Mouse (Mus musculus) lung, postnatal 36 days (tissue): ENCODE results near the gene Rapgef4.

ENCODE experiments used
- DNase-seq: peaks from one replicate; pipeline ENCODE4 v3.0.0; 2022; ENCODE audit warnings: mixed read lengths

Gene Rapgef4

DNA sequence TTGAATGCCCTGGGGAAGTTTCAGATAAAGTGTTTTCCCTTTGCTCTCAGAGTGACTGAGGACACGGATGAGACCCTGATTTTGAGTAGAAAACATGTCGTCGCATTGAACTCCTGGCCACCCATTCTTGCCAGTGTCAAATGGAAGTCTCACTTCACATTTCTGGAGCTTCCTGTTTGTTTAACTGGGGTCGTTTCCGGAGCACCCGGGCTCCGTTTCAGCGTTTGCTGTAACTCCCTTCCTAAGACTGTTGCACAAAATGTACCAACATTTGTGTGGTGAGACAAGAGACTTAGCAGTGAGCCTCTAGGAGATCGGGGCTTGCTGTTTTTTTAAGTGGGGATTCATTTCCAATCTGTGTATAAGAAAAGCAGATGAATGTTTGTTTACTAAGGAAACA, 220.5 kb downstream of the Rapgef4 start:
- peak; percentile 48 for DNase-seq

DNA sequence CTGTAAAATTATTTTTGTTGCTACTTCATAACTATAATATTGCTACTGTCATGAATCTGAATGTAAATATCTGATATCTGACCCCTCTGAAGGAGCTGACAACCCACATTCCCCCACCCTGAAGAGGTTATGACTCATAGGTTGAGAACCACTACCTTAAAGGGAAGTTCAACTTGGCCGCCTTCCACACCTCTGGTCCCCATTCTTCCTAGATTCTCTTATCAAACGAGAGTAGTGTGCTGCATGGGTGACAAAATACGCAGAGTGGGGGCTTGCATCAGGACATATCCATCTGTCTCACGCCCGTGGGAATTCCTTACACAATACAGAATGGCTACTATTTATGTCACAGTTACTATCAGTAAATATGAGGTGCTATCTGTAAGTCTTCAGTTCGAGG, 221.2 kb downstream of the Rapgef4 start:
- DNase-seq = peak; percentile 65

DNA sequence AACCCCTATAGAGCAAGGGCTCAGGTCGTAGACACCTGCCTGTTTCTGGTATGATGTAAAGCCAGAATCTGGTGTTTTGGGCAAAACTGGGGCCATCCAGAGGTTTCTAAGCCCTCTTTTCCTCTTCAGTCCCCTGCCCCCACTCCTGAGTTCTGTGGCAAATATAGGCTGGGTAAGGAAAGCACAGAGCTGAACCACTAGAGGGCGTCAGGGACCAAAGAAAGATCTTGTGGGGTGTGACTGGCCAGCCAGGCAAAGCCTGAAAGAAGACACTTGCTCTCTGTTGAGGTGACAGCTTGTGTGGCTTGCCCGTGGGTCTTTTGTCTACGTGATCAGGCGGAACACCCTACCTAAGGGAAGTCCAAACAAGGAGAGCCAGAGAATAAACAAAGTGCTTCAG, 222.6 kb downstream of the Rapgef4 start:
- DNase-seq = peak; percentile 89

DNA sequence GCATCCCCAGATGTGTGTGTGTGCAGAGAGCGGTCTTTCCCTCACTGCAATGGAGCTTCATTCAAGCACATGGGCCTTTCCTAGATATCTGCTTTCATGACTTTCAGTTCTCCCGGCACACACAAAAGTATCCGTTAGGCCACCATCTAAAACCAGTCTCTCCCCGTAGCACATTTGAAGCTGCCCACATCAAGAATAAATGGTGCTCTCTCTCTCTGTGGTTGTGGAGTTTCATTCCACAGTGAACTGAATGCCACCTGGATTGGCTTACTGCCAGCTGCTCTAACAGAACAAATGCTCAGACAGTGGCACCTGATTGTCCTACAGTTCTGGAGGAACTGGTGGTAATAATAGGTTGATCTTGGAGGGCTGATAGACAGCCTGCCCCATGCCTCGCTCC, 224.8 kb downstream of the Rapgef4 start:
- DNase-seq = no peak

DNA sequence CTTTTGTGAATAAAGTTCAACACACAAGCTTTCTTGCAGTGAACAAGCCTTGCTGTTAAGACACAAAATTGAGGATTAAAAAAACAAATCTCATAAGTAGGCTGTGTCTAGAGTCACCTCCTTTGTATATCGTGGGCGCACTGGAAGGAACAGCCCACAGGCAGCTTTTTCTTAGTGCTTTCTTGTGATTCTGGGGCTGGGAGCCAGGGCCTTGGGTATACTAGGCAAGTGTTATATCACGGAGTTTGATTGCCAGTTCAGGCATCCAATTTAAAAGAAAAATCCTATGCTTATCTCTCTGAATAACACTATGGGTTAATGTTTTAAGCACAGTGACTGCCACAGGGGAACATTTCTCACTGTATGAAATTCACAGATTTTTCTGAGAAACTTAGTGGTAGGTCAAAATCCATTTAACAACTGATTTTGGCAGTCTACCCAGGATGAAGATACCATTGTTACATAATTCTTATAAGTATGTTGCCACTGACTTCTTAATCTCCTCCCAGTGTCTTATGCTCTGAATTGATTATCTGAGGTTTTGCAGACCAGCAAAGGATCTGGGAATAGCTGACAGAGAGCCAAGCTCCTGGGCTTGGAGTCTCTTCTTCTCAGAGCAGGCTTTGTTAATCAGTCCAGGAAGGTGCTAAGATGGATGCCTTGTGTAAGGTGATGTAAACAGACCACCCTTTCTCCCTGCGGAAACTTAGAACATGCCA, 225.6 kb downstream of the Rapgef4 start:
- no peak for DNase-seq

DNA sequence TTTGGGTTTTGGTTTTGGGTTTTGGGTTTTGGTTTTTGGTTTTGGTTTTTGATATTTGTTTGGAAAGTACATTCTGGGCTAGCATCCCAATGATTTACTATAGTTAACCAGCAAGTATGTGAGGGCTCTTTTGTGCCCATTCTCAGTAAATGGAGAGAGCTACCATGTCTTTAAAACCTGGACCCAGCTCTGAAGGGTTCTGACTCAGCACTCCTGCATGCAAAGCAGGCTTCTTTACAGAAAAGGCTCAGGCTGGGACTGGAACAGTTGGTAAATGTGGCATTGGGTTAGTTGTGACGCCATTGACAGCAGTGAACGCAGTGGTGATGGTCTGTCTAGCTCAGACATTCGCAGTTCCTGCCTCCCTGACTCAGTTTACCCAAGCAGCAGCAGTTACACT, 236.3 kb downstream of the Rapgef4 start:
- no peak for DNase-seq

DNA sequence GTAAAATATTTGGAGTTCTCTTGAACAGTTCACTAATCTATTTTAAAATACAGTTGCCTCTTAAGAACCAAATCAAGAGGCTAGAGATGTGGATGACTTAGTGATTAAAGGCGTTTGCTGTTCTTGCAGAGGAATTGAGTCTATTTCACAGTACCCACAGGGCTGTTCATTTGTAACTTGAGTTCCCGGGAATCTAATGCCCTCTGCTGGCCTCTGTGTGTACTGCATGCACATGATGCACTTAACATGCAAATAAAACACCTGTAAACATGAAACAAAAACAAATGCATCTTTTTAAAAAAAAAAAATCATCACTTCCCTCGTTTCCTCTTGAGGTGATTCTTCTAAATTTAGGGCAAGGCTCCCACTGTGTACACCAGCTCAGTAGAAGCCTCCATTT, 238.9 kb downstream of the Rapgef4 start:
- peak; percentile 82 for DNase-seq

DNA sequence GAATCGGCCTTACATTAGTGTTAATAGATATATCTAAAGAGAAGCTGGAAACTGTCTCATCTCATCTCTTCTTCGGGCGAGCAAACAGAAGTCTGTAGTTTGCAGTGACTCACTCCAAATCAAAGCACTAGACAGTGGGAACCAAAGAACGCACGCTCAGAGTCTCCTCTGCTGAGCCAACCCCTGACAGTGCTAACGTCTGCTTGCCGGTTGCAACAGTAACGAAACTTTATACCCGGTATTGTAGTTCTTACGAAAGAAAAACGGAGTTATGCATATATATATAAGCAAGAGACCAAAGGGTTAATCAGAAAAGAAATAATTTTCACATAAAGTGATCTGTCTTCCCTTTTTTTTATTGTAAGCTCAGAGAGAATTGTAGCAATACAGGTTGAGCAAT, 240.2 kb downstream of the Rapgef4 start:
- DNase-seq = no peak

DNA sequence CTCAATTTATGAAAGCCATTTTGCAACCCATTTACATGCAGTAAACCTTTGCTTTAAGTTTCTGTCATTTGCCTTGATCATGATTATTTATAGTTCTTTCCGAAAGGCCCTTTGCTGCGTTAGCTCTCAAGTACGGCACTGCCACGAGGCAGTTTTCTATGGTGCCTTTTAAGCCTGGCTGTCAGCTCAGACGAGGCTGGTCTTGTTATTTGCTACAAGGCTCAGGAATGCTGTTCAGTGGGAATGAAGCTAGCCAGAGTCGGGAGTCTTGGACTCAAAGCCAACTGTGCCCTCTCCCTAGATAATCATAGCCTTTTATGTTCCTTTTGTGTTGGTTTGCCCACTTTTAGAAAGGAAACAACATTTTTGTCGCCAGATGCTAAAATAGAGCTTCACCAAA, 240.7 kb downstream of the Rapgef4 start:
- no peak for DNase-seq

DNA sequence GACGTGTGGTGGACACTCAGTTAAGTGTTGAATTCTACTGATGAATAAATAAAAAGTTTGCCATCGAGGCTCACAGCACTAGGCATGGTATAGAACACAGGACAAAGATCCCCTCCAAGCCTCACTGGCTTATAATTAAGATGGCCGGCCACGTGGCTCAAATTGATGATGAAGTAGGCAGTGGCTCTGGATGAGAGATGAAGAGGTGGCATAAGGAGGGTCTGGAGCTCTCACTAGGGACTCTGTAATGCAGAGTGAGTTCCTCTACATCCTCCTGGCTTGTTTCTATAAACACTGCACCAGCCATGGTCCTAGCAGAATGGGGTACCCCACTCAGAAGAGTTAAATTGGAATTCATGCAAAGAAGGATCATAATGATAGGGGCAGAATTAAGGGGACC, 241.2 kb downstream of the Rapgef4 start:
- no peak for DNase-seq

DNA sequence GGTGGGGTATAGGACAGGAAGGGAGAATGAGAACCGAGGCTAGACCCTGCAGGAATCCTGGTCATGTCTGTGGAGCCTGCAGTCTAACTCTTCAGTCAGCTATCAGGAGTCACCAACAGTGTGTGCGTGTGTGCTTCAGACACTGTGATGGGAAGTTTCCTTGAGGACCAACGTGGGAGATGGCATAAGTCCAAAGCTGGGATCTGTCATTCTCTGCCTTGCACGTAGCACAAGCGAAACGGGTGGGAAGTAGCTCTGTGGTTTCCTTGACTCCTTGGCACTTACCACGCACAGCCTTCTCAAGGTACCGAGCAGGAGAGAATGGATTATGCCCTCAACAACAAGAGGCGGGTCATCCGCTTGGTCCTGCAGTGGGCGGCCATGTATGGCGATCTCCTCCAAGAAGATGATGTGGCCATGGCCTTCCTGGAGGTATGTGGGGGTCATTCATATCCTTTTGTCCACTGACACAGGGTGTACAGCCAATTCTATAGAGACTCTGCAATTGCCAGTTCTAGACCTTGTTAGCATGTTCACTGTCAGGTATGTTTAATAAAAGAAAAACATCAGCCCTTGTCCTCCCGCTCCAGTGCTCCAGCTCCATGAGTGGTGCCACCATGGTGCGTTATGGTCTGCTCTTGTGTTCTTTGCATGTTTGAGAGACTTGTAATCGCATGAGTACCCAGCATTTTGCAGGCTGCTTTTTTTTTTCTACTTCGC, 241.9 kb downstream of the Rapgef4 start:
- no peak for DNase-seq

DNA sequence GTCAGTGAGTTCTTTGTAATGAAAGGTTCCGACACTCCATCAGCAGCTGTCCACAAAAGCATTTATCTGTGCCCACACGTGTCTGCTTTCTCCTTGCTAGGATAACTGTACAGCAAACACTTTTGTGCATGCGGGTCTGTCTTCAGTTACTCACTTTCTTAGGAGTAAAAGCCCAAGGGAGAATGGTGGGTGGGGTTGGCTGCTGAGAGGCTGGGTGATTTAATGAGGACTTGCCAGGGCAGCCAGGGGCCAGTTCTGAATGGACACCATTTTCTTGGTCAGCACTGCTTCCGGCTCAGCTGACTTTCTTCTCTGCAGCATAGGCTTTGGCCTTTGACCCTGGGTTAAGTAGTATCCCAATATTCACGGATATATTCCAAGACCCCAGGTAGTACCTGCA, 242.4 kb downstream of the Rapgef4 start:
- no peak for DNase-seq

DNA sequence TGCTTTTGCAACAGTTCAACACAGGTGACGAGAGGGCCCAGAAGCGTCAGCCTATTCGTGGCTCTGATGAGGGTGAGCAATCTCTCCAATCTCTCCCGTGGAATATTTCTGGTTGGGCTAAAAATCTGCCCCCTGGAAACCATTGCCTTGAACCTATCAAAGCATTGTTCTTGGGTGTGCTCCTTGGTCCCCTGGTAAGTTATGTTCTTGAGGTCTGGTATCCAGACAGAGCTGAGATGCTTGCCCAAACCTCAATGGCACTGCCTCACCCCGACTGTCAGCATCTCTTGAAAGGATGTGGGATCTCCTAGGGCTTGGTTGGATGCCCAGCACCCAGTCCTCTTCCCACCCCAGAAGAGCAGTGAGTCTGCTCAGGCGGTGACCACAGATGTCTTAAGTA, 245.0 kb downstream of the Rapgef4 start:
- no peak for DNase-seq

DNA sequence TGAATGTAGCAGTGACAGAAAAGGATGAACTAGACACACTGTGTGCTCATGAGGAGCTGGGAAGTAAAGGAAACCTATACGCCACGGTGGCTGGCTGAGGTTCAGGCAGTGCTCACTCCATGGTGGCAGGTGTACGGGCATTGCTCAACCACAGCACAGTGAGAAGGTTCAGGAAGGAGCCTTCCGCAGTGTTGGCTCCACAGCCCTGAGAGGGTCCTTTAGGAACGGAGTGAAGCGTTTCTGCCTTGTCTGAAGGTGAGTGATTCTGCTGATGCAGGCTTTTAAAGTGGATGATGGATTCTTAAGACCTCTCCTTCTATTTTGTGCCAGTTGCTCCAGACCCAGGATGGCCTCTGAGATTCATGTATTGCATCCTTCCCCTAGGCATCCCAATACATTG, 246.4 kb downstream of the Rapgef4 start:
- no peak for DNase-seq

DNA sequence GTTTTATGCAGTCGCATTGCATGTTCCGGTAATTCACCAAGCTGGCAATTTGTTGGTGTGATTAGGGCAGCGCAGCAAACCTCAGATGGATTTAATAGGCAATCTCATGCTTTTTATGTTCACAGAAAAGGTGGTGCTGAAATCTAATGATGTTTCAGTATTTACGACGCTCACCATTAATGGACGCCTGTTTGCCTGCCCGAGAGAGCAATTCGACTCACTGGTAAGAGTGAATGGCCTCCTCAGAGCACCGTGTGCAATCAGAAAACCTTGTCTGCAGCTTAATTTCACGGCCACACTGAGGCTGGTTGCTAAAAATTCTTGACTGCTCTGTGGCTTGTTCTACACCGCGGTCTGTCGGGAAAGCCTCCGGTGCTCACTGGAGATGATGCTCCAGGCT, 247.8 kb downstream of the Rapgef4 start:
- DNase-seq = no peak

DNA sequence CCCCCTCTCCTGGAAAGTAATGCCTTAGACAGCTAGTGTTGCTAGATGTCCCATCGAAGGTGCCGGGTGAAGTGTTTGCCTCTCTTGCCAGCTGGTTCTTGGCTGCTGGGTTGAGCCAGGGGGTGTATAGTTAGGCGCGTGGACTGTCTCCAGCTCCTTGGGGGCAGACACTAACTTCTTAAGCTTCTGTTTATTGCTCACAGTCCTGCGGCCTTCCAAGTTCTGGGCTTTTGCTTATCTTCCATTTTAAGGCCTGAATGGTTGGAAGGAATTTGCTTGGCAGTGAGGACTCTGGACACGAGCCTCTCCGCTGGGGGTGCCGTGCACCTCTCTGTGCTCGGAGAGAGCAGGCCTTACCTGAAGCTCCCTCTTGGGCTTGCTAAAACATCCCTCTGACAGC, 249.5 kb downstream of the Rapgef4 start:
- peak; percentile 15 for DNase-seq

DNA sequence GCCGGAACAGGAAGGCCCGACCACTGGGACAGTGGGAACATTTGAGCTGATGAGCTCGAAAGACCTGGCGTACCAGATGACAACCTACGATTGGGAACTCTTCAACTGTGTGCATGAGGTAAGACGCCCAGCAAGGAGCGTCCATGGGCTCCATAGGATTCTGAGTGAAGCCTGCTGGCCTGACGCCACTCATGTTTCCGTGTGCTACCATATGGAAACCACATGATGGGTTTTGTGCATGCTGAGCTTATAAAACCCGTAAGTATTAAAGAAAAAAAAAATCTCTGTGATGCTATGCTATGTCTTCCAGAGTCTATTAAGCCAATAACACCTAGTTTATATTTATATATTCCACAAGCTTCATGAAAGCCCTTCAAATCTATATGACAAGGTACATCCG, 253.0 kb downstream of the Rapgef4 start:
- DNase-seq = no peak

DNA sequence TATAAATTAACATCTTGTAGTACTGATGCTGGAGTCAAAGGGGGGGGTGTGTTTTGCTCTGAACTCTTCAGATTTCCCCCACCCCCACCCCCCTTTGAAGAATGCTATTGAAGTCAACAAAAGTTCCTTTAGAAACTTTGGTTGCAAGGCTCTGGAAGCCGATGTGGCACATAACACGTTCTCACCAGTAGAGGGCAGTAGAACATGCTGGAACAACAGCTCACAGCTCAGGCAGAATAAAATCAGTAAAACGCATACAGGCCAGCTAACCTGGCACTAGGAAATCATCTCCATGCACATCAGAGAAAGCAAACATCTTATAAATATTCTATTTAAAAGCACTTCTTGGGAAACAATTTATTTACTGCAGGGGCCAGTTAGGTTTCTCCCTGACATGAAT, 253.9 kb downstream of the Rapgef4 start:
- peak; percentile 91 for DNase-seq

DNA sequence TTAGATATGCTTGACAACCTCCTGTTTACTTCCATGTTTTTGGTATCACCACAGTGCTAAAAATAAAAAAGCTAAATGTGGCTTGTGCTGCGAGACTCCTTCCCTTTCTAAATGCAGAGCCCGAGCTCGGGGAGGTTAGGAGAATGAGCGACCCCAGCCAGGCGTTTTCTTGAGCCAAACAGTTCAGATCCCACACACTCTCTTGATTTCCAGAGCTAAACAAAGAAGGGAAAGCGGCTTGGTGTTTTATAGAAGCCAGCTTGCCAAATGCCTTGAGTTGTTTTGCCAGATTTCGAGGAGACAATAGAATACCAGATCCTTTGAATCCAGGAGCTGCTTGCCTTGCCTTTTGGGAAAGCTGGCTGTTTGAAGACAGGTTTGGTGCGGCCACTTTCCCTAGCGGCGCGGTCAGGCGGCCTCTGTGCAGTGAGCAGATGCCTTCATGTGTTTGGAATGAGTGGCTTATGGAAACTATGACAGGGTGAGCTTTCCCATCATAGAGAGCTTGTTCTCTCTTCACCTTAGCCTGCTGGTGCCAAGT, 254.4 kb downstream of the Rapgef4 start:
- no peak for DNase-seq

DNA sequence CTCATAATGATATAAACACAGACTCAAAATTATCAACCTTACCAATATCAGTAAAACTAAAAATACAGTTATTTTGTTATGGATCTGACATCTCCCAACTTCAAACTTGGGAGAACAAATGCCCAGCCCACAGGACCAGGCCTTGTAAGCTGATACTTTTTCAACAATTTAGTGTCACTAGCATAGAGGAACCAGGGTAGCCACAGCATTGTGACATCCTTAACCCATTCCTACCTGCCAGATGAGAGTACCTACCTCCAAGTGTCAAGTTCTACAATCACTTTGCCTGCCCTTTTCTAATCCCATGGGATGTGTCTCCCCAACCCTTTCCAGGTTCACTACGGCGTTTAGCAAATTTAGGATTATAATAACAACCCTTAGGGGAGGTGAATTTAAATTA, 257.4 kb downstream of the Rapgef4 start:
- no peak for DNase-seq

DNA sequence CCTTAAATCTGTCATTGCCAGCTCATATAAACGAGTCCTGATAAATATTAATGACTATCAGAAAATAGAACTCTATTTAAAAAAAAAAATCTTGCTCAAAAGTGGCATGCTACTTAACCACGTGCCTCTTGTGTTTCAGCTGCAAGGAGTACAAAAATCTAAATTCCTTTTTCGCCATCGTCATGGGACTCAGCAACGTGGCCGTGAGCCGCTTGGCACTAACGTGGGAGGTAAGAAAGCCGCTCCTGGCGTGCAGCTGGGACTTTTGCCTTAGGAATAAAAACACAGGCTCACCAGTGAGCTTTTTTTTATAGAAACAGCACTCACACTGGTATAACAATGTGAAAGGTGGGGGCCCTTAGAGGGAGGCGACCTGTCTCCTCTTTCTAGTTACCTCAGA, 257.9 kb downstream of the Rapgef4 start:
- DNase-seq = no peak

DNA sequence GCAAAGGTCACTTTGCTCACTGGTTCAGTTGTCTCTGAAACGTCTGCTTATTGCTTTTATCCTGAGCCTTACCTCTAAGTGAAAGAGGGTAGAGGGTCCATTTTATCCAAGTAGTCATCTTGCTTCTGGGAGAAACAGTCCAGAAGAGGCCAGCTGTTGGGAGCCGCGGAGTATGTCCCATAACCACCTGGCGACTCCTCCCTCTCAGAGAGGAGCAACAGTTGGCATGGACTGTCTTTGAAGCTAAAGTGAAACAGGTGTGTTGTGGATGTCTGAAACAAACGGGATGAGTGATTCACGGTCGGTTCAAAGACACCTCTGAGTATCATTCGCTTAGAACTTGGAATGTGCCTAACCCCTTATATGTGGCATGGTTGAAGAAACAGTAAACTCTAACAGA, 258.4 kb downstream of the Rapgef4 start:
- no peak for DNase-seq

DNA sequence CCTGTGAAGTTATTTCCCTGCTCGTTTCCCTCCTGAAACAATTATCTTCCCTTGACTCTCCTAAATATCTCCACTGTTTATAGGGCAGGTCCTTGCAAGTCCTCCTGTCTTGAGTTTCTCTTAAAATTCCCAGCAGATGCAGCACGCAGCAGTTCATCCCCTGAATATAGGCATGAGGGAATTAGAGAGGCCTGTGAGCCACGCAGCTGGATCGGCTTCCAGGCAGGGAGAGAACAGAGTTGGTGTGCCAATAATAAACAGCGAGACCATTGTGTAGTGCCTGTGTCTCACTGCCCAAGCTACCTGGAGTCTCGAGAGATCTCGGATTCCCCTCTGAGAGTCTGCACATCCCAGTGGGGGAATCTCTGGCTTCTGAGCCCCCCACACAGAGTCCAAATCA, 259.0 kb downstream of the Rapgef4 start:
- DNase-seq = no peak

DNA sequence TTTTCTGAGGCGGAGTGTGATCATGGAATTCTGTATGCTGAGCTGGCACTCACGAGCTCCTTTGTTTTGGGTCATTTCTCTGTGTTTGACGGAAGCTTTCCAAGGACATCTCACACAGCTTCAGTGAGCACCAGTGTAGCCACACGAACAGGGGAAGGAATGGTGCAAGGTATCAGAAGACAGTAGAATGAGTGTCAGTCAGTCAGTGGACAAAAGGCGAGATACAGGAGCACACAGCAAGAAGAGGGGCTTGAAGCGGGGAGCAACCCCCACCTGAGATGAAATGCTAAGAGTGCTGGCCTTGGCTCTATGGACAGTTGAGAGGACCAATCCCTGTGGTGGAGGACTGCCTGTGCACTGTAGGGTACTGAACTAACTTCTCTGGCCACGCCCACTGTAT, 259.7 kb downstream of the Rapgef4 start:
- no peak for DNase-seq
